Mouse (Mus musculus): Measurements from ENCODE around the gene Prdm16. TPM values are rescaled to one million over a fixed set of nuclear protein-coding genes. Genes with fewer than 3 reads are reported as not detected.

Gene Prdm16
- polyA plus RNA-seq, 1 experiment from 2014 or later, result 115 TPM

Other genes with a start within 250 kb of the Prdm16 start
- gene Actrt2, start 31.0 kb upstream of the Prdm16 start, polyA plus RNA-seq (2016; fragmentation: Nextera tagmentation; extraction: Ambion mirVana), result not detected in 2 replicates
- gene Ttc34, start 200.6 kb upstream of the Prdm16 start, polyA plus RNA-seq (2016; fragmentation: Nextera tagmentation; extraction: Ambion mirVana), result 0.23 and 0.54 TPM in 2 replicates
- 0.11 and 0.19 TPM in 2 replicates for gene Mmel1, start 232.7 kb upstream of the Prdm16 start, polyA plus RNA-seq (2016; fragmentation: Nextera tagmentation; extraction: Ambion mirVana)